In genomic region chr9:99139194-99140023, GRCm38 (mm10) we compare ENCODE assay signal across 8 mouse cellular contexts. TPM values are rescaled to one million over a fixed set of nuclear protein-coding genes. Genes with fewer than 3 reads are reported as not detected.
DNase-seq lines count a peak whose midpoint lies in the region; ATAC-seq lines count a peak whose summit lies in the region.

No protein-coding gene starts in this region.

- H3K9ac ChIP-seq in hindbrain, embryonic 13.5 days = peak overlapping the region; percentile 92
- H3K9ac ChIP-seq in liver, embryonic 11.5 days (ENCODE audit: low read depth, low read length) = peak overlapping the region; percentile 88

- under 1% methylated on average over 76 of the region's 77 CpGs for WGBS in hindbrain, embryonic 13.5 days
- WGBS in liver, embryonic 11.5 days = under 1% methylated on average over 77 of the region's 77 CpGs

- DNase-seq in right cerebral cortex, adult 2 months (ENCODE audit: low spot score in 2 of 2) = peak; percentile 37 to 45
- no peak for DNase-seq in right cerebral cortex, adult 18-20 months
- peak; percentile 67 for DNase-seq in liver, embryonic 11.5 days (ENCODE audit: low spot score)
- DNase-seq in neural tube, embryonic 10.5 days (ENCODE audit: extremely low spot score, low spot score) = peak; percentile 64
- no peak for DNase-seq in thymus, postnatal 4 days

- peaks cover 21% of the 10 kb centered on the region for H3K36me3 ChIP-seq in erythroblast, embryonic 14.5 days (ENCODE audit: control insufficient read depth)
- no peaks in the 10 kb centered on the region for H3K36me3 ChIP-seq in hindbrain, embryonic 13.5 days
- H3K36me3 ChIP-seq in liver, embryonic 11.5 days (ENCODE audit: control insufficient read depth, insufficient read depth, low read length) = no peaks in the 10 kb centered on the region

- H3K27ac ChIP-seq in hindbrain, embryonic 13.5 days = peak overlapping the region; percentile 97
- H3K27ac ChIP-seq in liver, embryonic 11.5 days (ENCODE audit: low read depth, low read length) = peak overlapping the region; percentile 81

- H3K9me3 ChIP-seq in erythroblast, embryonic 14.5 days (ENCODE audit: control insufficient read depth, low read length) = no peaks in the 10 kb centered on the region
- no peaks in the 10 kb centered on the region for H3K9me3 ChIP-seq in hindbrain, embryonic 13.5 days
- no peaks in the 10 kb centered on the region for H3K9me3 ChIP-seq in liver, embryonic 11.5 days (ENCODE audit: control insufficient read depth, low read length)

- no peaks in the 10 kb centered on the region for H3K27me3 ChIP-seq in erythroblast, embryonic 14.5 days (ENCODE audit: control insufficient read depth)
- H3K27me3 ChIP-seq in hindbrain, embryonic 13.5 days = 0 out of 2 replicates have a peak, but pooled peaks cover 15% of the 10 kb centered on the region
- H3K27me3 ChIP-seq in liver, embryonic 11.5 days (replicated peaks; ENCODE audit: control insufficient read depth, insufficient read depth, low read length) = no peaks in the 10 kb centered on the region

- H3K4me1 ChIP-seq in erythroblast, embryonic 14.5 days (ENCODE audit: control insufficient read depth) = peaks cover 59% of the 10 kb centered on the region
- H3K4me1 ChIP-seq in hindbrain, embryonic 13.5 days (replicated peaks) = peaks cover 22% of the 10 kb centered on the region
- H3K4me1 ChIP-seq in liver, embryonic 11.5 days (replicated peaks; ENCODE audit: control insufficient read depth, insufficient read depth, low read length) = peaks cover 28% of the 10 kb centered on the region

- H3K4me2 ChIP-seq in hindbrain, embryonic 13.5 days = peak overlapping the region; percentile 71
- H3K4me2 ChIP-seq in liver, embryonic 11.5 days = peak overlapping the region; percentile 80

- peak; percentile 52 for ATAC-seq in activated CD4-positive, CD25-positive, alpha-beta regulatory T cell, adult 4 months
- peak; percentile 87 for ATAC-seq in hindbrain, embryonic 13.5 days (ENCODE audit: low FRiP score)
- ATAC-seq in liver, embryonic 11.5 days (replicated peaks; ENCODE audit: low FRiP score) = peak; percentile 69

- peak overlapping the region; percentile 88 for H3K4me3 ChIP-seq in erythroblast, embryonic 14.5 days (replicated peaks)
- peak overlapping the region; percentile 80 for H3K4me3 ChIP-seq in hindbrain, embryonic 13.5 days
- peak overlapping the region; percentile 88 for H3K4me3 ChIP-seq in liver, embryonic 11.5 days (ENCODE audit: low read depth, low read length)

RNA-seq across cellular contexts. Expression of gene Pik3cb, which starts 1.0 kb away (rescaled TPM):
- polyA plus RNA-seq in activated CD4-positive, CD25-positive, alpha-beta regulatory T cell, adult 4 months (2017; shearing (Covaris generic)) = 1 to 10 TPM in 1 of 2 experiments, under 1 TPM in 1; 0.41 to 1.0 TPM
- polyA plus RNA-seq in erythroblast, embryonic 14.5 days (2012) = 0.11 and 0.12 TPM in 2 replicates
- polyA plus RNA-seq in hindbrain, embryonic 13.5 days (2015; fragmentation: Nextera tagmentation; extraction: Ambion mirVana) = 3.2 and 4.3 TPM in 2 replicates
- 2.9 and 3.5 TPM in 2 replicates for polyA plus RNA-seq in liver, embryonic 11.5 days (2014; fragmentation: Nextera tagmentation; extraction: Ambion mirVana)

Comparison
In these comparisons a context has a peak if more than half of its experiments do, and no peak if none do; other contexts are left out.
1. DNase-seq: peak in right cerebral cortex, adult 2 months (2 of 2), liver, embryonic 11.5 days (single experiment) and neural tube, embryonic 10.5 days (single experiment); none in right cerebral cortex, adult 18-20 months (single experiment) and thymus, postnatal 4 days (single experiment).
2. Peak in every context shown above with its lines, with median percentiles within 50 percentile points of each other: ATAC-seq and H3K4me3 ChIP-seq.